Mouse (Mus musculus): ENCODE data around the gene Pcnx3.
A peak's percentile ranks its signal among the peaks of the same experiment; 100 is the strongest.

Gene Pcnx3

GRCm38 (mm10) chr19:5688200-5689087 is at the start of gene Pcnx3, which contains the start of gene Map3k11:
Gene Pcnx3 (minus strand): TSS chr19:5688908.
Gene Map3k11 (plus strand): TSS chr19:5688742.
- DNase-seq (ENCODE audit: low spot score in 2 of 2) = peak; percentile 98 to 99

DNA sequence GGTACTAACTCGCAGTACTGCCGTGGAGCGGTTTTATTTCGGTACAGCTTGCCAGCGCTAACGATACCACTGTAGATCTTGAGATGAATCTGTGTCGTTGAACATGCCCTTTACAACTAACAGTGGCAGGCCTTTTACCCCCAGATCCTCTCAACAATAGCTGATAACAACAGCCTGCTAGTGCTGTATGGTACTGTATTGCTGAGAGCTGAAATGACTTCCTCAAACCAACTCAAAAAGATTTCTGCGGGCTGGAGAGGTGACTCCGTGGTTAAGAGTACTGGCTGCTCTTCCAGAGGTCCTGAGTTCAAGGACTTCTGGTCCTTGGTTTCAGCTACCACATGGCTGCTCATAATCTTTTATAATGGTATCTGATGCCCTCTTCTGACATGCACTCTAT is 45.6 kb upstream of the Pcnx3 start:
- DNase-seq (ENCODE audit: low spot score in 2 of 2) = no peak

DNA sequence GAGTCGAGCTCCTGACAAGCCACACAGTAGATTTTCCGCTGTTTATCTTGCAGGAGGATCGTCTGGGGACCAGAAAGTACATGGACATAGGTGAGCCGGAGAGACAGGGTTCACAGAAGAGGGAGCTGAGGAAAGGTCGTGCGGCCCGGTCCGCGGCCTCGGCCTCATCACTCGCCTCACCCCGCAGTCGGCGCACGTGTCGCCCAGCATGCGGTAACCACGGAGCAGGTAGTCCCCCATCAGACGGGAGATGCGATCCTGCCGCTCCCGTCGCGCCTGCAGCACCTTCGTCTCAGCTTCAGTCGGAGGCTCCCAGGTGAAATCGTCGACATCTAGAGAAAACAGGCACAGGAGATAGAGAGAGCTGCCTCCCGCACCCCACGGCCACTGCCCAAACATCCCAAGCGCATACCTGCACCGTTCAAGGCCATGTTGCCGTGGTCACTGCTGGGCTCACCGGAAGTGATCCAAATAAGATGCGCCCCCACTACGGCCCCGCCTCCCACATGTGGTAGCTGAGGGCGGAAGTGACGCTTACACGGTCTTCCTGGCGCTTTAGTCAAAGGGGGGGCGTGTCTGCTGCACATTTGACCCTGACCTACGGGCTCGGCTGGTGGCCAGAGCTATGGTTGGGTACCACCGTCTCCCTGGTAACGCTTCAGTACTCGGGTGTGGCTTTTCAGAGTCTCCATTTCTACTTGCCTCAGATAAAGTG is 42.7 kb upstream of the Pcnx3 start:
- DNase-seq (ENCODE audit: low spot score in 2 of 2) = peak; percentile 91 to 95

DNA sequence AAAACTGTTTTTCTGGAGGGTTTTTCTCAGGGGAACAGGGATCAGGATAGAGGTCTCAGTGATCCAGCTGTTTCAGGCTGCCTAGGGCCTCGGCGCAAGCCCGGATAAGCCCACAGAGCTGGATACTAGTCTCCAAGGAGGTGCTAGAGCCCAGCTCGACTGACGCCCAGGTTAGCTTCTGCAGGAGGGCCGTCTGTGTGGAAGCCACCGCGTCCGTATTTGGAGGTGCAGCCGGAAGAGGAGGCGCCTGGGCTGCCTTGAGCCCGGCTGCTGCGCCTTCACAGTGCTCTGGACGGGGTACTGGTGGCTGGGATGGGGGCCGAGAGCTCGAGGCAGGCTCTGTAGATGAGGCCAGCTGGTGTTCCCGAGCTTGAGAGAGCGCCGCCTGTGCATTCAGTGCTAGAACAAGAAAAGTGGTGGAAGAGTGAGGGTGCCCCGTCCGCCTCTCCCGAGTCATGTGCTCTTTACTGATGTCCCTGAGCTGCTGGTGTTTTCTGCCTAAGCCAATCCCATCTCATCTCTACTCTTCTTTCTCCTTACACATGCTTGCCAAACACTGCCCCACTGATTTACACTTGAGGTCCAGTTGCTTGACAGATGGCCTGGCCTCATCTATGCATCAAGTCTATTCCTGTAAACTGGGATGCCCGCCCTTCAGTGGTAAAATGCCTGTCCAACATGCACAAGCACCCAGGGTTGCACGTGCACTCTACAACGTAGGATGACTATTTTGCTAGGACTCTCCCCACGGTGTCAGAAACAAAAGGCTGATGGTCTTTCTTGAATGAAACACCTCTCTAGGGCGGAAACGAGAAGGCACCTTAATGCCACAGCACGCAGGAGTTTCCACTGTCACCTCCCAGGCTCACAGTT is 41.8 kb upstream of the Pcnx3 start:
- no peak for DNase-seq (ENCODE audit: low spot score in 2 of 2)

GRCm38 (mm10) chr19:5729444-5729815 is 40.7 kb upstream of the Pcnx3 start, which contains the start of gene Fam89b:
Gene Fam89b (minus strand): TSS chr19:5729653.
- DNase-seq (ENCODE audit: low spot score in 2 of 2) = peak; percentile 78 to 79

- peak; percentile 53 to 61 for DNase-seq (ENCODE audit: low spot score in 2 of 2)
Observed at GRCm38 (mm10) chr19:5728631-5729443, 40.1 kb upstream of the Pcnx3 start.

DNA sequence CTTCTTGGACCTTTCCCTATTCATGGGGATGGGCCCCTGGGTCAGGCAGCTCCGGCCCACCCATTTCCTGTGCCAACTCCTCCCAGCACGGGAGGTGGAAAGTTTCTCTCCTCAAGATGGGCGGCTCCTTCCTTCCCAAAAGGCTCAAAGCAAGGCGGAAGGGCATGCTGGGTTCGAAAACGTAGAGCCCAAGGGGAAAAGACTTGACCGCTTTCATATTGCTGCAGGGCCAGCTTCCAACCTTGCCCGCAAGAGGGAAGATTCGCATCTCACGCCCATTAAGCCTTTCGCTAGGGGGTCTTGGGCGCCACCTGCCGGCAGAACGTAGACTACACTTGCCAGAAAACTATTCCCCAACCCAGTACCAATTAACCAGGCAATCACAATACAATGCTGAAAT is 39.0 kb upstream of the Pcnx3 start:
- DNase-seq (ENCODE audit: low spot score in 2 of 2) = peak; percentile 87 to 89

GRCm38 (mm10) chr19:5726961-5727578 is 38.4 kb upstream of the Pcnx3 start:
- DNase-seq (ENCODE audit: low spot score in 2 of 2) = no peak

GRCm38 (mm10) chr19:5725767-5726515 is 37.2 kb upstream of the Pcnx3 start, which contains the start of gene Ehbp1l1:
Gene Ehbp1l1 (minus strand): TSS chr19:5726317.
- no peak for DNase-seq (ENCODE audit: low spot score in 2 of 2)

DNA sequence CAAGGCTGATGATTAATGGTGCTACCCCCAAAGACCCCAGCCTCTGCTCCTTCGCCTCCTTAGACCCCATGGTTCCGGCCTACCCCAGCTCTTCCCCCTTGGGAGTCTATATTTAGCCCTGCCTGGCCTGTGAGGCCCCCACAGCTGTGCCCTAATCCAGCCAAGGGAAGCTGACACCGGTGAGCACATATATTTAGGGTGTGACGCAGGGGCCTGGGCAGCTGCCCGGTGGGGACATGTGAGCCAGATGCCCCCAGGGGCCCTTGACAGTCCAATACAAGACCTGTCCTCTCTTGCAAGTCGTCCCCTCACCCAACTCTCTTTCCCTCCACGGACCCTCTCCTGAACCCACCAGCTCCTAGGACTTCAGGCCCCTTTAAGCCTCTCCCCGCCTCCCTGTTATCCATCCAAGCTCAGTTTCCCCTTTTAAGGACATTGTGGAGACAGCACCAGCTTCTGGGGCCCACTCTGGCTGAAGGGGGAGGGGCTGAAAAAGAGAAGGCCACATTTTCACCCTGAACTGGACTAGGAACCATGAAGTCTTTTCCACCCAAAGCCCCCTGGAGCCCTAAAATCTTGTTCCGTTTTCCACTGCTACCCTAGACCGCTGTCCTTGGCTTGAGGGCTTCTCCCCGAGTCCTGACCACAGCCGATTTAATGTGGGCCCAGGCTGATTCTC is 36.5 kb upstream of the Pcnx3 start:
- no peak for DNase-seq (ENCODE audit: low spot score in 2 of 2)

- no peak for DNase-seq (ENCODE audit: low spot score in 2 of 2)
Observed at GRCm38 (mm10) chr19:5724549-5724941, 35.8 kb upstream of the Pcnx3 start.

DNA sequence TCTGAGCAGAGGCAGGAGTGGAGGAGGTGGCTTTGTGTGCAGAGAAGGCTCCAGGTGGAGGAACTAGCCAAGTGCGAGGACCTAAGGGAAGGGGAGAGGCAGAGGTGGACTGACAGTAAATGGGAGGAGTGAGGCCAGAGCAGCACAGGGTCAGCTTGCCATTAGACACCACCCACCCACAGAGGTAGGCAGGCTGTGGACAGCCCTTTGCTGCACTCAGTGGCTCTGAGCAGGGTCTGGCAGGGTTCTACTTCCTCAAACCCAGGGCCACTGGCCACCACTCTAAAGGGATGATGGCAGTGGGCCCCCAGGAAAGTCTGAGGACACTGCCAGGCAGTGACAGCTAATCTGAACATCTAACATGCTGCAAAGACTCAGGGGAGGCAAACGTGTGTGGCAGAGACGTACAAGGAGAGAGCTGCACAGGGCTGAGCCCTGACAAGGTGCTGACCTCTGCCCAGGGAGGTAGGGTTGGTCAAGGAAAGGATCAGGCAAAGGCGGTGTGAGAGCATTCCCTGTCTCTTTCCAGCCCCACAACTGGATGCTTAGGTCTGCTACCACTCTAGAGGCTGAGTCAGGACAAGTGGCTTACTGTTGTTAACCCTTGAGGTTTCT is 35.3 kb upstream of the Pcnx3 start:
- no peak for DNase-seq (ENCODE audit: low spot score in 2 of 2)

- no peak for DNase-seq (ENCODE audit: low spot score in 2 of 2)
Observed at GRCm38 (mm10) chr19:5722848-5723425, 34.2 kb upstream of the Pcnx3 start.

GRCm38 (mm10) chr19:5721233-5721632 is 32.5 kb upstream of the Pcnx3 start:
- DNase-seq (ENCODE audit: low spot score in 2 of 2) = no peak

- DNase-seq (ENCODE audit: low spot score in 2 of 2) = no peak
Observed at GRCm38 (mm10) chr19:5716955-5717354, 28.2 kb upstream of the Pcnx3 start.

DNA sequence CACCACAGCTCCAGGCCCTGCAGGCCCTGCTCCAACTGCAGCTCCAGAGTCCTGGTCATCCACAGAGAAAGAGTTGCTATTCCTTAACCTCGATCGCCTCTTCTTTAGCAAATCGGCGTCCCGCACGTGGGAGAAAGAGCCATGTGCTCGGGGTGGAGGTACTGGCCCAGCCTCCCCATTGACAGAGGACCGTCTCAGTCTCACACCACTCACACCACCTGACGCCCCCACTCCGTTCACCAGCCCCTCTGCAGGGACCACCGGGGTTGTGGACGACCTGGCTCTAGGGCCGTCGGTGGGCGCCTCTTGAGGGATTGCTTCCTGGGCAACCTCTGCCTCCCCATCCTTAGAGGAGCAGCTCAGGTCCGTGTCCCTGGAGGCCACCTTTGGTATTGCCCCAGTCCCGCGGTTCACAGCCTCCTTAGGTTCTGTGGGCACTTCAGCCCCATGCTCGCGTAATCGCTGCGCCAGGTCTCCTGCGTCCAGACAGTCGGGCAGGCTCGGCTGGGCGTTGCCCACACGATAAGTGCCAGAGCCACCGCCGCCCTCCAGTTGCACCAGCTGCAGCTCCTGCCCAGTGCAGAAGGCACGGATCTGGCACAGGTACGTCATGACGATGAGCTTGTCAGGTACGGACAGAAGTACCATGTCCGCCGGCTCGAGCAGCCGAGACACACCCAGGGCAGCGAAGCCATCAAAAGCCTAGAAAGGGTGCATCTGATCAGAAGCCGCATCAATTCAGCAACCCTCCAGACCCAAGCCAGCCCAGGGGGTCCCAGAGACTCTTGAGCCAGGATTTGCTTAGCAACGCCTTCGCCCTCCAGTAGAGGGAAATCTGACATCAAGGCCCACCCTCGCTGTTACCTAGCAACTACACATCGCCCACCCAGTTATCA is 27.3 kb upstream of the Pcnx3 start:
- peak; percentile 39 to 55 for DNase-seq (ENCODE audit: low spot score in 2 of 2)

GRCm38 (mm10) chr19:5713730-5714129 is 25.0 kb upstream of the Pcnx3 start:
- DNase-seq (ENCODE audit: low spot score in 2 of 2) = no peak

All from frontal cortex, postnatal 36 days (tissue).